Mouse (Mus musculus) kidney, postnatal 0 days (tissue): Measurements from ENCODE around the gene Kdr. TPM values are rescaled to one million over a fixed set of nuclear protein-coding genes. Genes with fewer than 3 reads are reported as not detected.

ENCODE experiments used
- ATAC-seq: fragments of 200-750 bp; cut with Nextera tagmentation; replicated peaks from 2 replicates; pipeline ENCODE4 v1.8.0; 2017; ENCODE audit warnings: low read depth, moderate number of reproducible peaks, moderate TSS enrichment, moderate library complexity; ENCODE audit not compliant: low FRiP score
- DNase-seq: peaks from one replicate; pipeline ENCODE4 v3.0.0-alpha.2; 2016; ENCODE audit warnings: low spot score
- H3K27ac ChIP-seq: fragments of 300-500 bp; sonication (generic); 2 replicates; pipeline ENCODE4 v1.5.1; 2014; ENCODE audit warnings: mild to moderate bottlenecking
- H3K27me3 ChIP-seq: fragments of 300-500 bp; sonication (generic); 2 replicates; pipeline ENCODE4 v1.6.1; 2014; ENCODE audit warnings: low read length, mixed read lengths; ENCODE audit not compliant: insufficient read depth
- H3K36me3 ChIP-seq: fragments of 300-500 bp; sonication (generic); 2 replicates; pipeline ENCODE4 v1.6.1; 2014; ENCODE audit warnings: low read length, mixed read lengths; ENCODE audit not compliant: insufficient read depth
- H3K4me1 ChIP-seq: fragments of 300-500 bp; sonication (generic); replicated peaks from 2 replicates; pipeline ENCODE4 v1.6.1; 2014; ENCODE audit warnings: antibody characterized with exemption, low read length, mixed read lengths; ENCODE audit not compliant: insufficient read depth
- H3K4me2 ChIP-seq: fragments of 300-500 bp; sonication (generic); 2 replicates; pipeline ENCODE4 v1.6.1; 2014; ENCODE audit warnings: mild to moderate bottlenecking, low read length, moderate library complexity, mixed read lengths
- H3K4me3 ChIP-seq: fragments of 300-500 bp; sonication (generic); replicated peaks from 2 replicates; pipeline ENCODE4 v1.5.1; 2014; ENCODE audit warnings: low read depth, low read length
- H3K9ac ChIP-seq: fragments of 300-500 bp; sonication (generic); 2 replicates; pipeline ENCODE4 v1.6.1; 2014; ENCODE audit warnings: low read depth, low read length
- H3K9me3 ChIP-seq: fragments of 300-500 bp; sonication (generic); replicated peaks from 2 replicates; pipeline ENCODE4 v1.6.1; 2016; ENCODE audit warnings: low read length, inconsistent platforms, mixed read lengths
- CTCF ChIP-seq: IDR thresholded peaks from 2 replicates; pipeline ENCODE4 v1.5.1; 2016; ENCODE audit warnings: antibody characterized with exemption, low read depth, mild to moderate bottlenecking, moderate library complexity
- WGBS: fragments of 180-500 bp; shearing (Covaris S2); extraction: QIAGEN DNeasy Blood & Tissue Kit; methylation state at CpG from one replicate; pipeline ENCODE4 v1.1.7; 2014; 5-methylcytosine and 5-hydroxymethylcytosine counted together
- polyA plus RNA-seq: library from polyadenylated mRNA; unstranded; fragments of >200 nt; fragmentation: Nextera tagmentation; extraction: Ambion mirVana; gene quantifications from 2 replicates; pipeline ENCODE4 v1.2.1, GENCODE M21; 2015

Gene Kdr
- polyA plus RNA-seq: 19.6 and 21.9 TPM in 2 replicates

DNA sequence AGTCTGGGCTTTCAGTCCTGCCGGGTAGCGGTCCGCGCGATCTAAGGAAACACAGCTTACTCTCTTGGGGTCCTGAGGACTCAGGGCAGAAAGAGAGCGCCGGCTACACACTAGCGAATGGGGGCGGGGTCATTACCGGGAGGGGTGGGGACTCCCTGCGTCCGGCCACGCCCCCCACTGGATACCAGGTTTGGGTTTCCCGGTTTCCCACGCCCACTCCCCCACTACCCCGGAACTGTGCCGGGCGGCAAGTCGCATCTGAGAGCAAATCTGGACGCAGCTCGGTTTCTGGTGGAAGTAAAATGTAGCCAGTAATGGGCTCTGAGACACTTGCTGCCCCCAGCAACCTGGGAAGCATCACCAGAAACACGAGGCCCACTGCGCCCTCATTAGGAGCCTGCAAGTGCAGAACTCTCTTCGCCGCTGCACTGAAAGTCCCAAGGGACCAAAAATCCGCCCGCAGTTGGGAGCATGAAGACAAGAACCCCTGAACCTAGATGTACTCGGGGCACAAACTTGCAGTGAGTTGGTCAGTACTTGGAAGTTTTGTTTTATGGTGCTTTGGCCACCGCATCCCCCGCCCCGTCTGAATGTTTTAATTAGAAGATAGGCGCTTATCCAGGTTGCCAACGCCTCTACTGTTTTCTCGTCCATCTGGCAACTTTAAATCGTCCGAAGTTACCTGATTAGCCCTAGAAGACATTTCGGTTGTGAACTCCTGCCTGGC, at the start of gene Kdr:
Kdr (minus strand) TSS at position 85 of the 727 bp plus-strand sequence.
- Histone ChIP-seq H3K27ac (peak within 1 kb of the TSS; percentile 82), H3K4me1 (no peaks in the 10 kb centered on the region; the same call in 1 of the 2 replicates), H3K9me3 (no peaks in the 10 kb centered on the region), H3K27me3 (peaks cover 6% of the 10 kb centered on the region; the same call in 1 of the 2 replicates), H3K36me3 (no peaks in the 10 kb centered on the region), H3K4me3 (peak within 1 kb of the TSS; percentile 71), H3K4me2 (peak within 1 kb of the TSS; percentile 97), H3K9ac (peak within 1 kb of the TSS; percentile 70)
- ATAC-seq (peak; percentile 52), DNase-seq (peak; percentile 88)
- TF ChIP-seq CTCF: peak; percentile 5; the same call in 1 of the 2 replicates
- under 1% methylated on average over 37 of the region's 37 CpGs for WGBS

DNA sequence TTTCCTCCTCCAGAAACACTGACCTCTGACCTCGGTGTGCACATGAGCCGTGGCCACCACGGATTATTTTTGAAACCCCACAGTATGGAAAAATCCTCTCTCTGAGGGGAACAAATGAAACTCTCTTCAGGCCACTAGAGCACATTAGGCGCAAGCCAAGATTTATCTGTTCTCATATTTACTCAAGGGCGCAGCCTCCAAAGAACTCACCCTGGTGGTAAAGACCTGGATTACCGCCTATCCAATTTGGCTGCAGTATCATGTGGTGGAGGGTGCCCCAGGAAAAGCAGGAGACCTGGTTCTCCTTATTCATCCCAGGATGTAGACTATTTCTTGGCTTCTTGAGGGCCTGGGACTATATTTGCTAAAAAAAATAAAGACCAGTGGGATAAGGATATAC, 48.5 kb upstream of the Kdr start:
- H3K27ac ChIP-seq: no peak overlapping the region
- H3K9me3 ChIP-seq: no peaks in the 10 kb centered on the region
- TF ChIP-seq CTCF: peak; percentile 30; the same call in 1 of the 2 replicates
- no peaks in the 10 kb centered on the region for H3K4me1 ChIP-seq
- WGBS: 46% methylated on average over 6 of the region's 6 CpGs
- ATAC-seq (no peak), DNase-seq (peak; percentile 54)
- H3K9ac ChIP-seq: no peak overlapping the region
- no peaks in the 10 kb centered on the region for H3K27me3 ChIP-seq
- no peak overlapping the region for H3K4me3 ChIP-seq
- H3K36me3 ChIP-seq: no peaks in the 10 kb centered on the region
- no peak overlapping the region for H3K4me2 ChIP-seq

GRCm38 (mm10) chr5:76025996-76026665, 47.9 kb upstream of the Kdr start:
- ATAC-seq: no peak
- H3K9ac ChIP-seq: no peak overlapping the region
- H3K27ac ChIP-seq: no peak overlapping the region
- 56% methylated on average over 4 of the region's 4 CpGs for WGBS
- H3K9me3 ChIP-seq: no peaks in the 10 kb centered on the region
- no peak overlapping the region for H3K4me2 ChIP-seq
- DNase-seq: peak; percentile 36
- TF ChIP-seq CTCF: peak; percentile 63
- no peak overlapping the region for H3K4me3 ChIP-seq
- no peaks in the 10 kb centered on the region for H3K4me1 ChIP-seq
- no peaks in the 10 kb centered on the region for H3K27me3 ChIP-seq
- no peaks in the 10 kb centered on the region for H3K36me3 ChIP-seq

GRCm38 (mm10) chr5:76023011-76023773, 44.9 kb upstream of the Kdr start:
- 23% methylated on average over 14 of the region's 14 CpGs for WGBS
- no peaks in the 10 kb centered on the region for H3K36me3 ChIP-seq
- no peak for ATAC-seq
- no peak overlapping the region for H3K27ac ChIP-seq
- H3K9ac ChIP-seq: no peak overlapping the region
- no peaks in the 10 kb centered on the region for H3K4me1 ChIP-seq
- no peak for TF ChIP-seq CTCF
- H3K4me3 ChIP-seq: no peak overlapping the region
- H3K9me3 ChIP-seq: no peaks in the 10 kb centered on the region
- no peak overlapping the region for H3K4me2 ChIP-seq
- no peaks in the 10 kb centered on the region for H3K27me3 ChIP-seq
- DNase-seq: no peak

DNA sequence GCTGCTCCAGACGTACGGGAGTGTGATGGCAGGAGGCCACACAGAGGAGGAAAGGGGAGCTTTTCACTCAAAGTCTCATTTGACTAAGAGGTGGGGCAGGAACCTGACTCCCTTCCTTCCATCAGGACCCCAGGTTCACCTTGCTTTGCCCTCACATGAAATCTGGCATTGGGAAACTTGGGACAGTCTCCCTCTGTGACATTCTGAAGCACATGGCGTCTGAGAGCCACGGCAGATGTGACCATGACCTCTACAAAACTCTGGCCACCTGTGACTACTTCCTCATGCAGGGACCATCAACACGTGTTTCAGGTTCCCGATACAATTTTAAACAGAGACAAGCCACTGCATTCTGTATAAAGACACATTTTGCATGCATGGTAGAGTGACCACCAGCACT, 44.2 kb upstream of the Kdr start:
- no peak overlapping the region for H3K4me3 ChIP-seq
- 66% methylated on average over 6 of the region's 6 CpGs for WGBS
- H3K4me1 ChIP-seq: no peaks in the 10 kb centered on the region
- DNase-seq (no peak), ATAC-seq (no peak)
- H3K9ac ChIP-seq: no peak overlapping the region
- H3K36me3 ChIP-seq: no peaks in the 10 kb centered on the region
- no peaks in the 10 kb centered on the region for H3K27me3 ChIP-seq
- no peak overlapping the region for H3K27ac ChIP-seq
- TF ChIP-seq CTCF: no peak
- no peaks in the 10 kb centered on the region for H3K9me3 ChIP-seq
- H3K4me2 ChIP-seq: no peak overlapping the region

GRCm38 (mm10) chr5:76018321-76018720, 40.1 kb upstream of the Kdr start:
- H3K4me1 ChIP-seq: no peaks in the 10 kb centered on the region
- WGBS: 81% methylated on average over 5 of the region's 5 CpGs
- DNase-seq: no peak
- H3K9ac ChIP-seq: no peak overlapping the region
- no peaks in the 10 kb centered on the region for H3K36me3 ChIP-seq
- ATAC-seq: no peak
- H3K9me3 ChIP-seq: no peaks in the 10 kb centered on the region
- H3K4me2 ChIP-seq: no peak overlapping the region
- TF ChIP-seq CTCF: no peak
- no peak overlapping the region for H3K27ac ChIP-seq
- H3K4me3 ChIP-seq: no peak overlapping the region
- no peaks in the 10 kb centered on the region for H3K27me3 ChIP-seq
